Mouse (Mus musculus): ENCODE data around the gene Ube4a. TPM values are rescaled to one million over a fixed set of nuclear protein-coding genes. Genes with fewer than 3 reads are reported as not detected.

Ube4a gene
- polyA plus RNA-seq, 1 experiment from 2014 or later: 25.7 TPM

GRCm38 (mm10) chr9:44965833-44966466 lies 550 bp upstream of the Ube4a start:
- ATAC-seq (ENCODE audit: insufficient number of reproducible peaks, insufficient read depth, low FRiP score, low read depth): no peak
- H3K4me2 ChIP-seq (ENCODE audit: low read length): peak overlapping the region; percentile 75
- peaks cover 3% of the 10 kb centered on the region; the same call in 1 of the 2 replicates for H3K27me3 ChIP-seq (ENCODE audit: control insufficient read depth, insufficient read depth, low read length)
- H3K4me3 ChIP-seq (ENCODE audit: control insufficient read depth in 1 of 2, insufficient read depth in 1 of 2, low read depth in 1 of 2, low read length in 2 of 2): peak overlapping the region; percentile 53 to 95
- H3K4me1 ChIP-seq (ENCODE audit: control insufficient read depth in 2 of 2, insufficient read depth in 2 of 2, low read length in 2 of 2): peaks cover 0 to 10% of the 10 kb centered on the region in 2 experiments; a peak in 1 of 4 replicates
- 14% methylated on average over 10 of the region's 10 CpGs for WGBS
- peaks cover 25% of the 10 kb centered on the region for H3K36me3 ChIP-seq (ENCODE audit: control insufficient read depth, insufficient read depth, low read length)
- 0 out of 4 replicates have a peak overlapping the region, but pooled peaks have one; percentile 26 to 28 for H3K27ac ChIP-seq (replicated peaks in 1 of 2; ENCODE audit: control insufficient read depth in 1 of 2, insufficient read depth in 1 of 2, low read depth in 2 of 2, low read length in 2 of 2)
- H3K9ac ChIP-seq (ENCODE audit: low read length): peak overlapping the region; percentile 51
- H3K9me3 ChIP-seq (ENCODE audit: control insufficient read depth, low read length): no peaks in the 10 kb centered on the region

- 87% methylated on average over 3 of the region's 3 CpGs for WGBS
- Histone ChIP-seq H3K9me3 (ENCODE audit: control insufficient read depth, low read length) (no peaks in the 10 kb centered on the region), H3K36me3 (ENCODE audit: control insufficient read depth, insufficient read depth, low read length) (peaks cover 96% of the 10 kb centered on the region), H3K27ac (replicated peaks in 1 of 2; ENCODE audit: control insufficient read depth in 1 of 2, insufficient read depth in 1 of 2, low read depth in 2 of 2, low read length in 2 of 2) (no peak overlapping the region), H3K9ac (ENCODE audit: low read length) (no peak overlapping the region), H3K4me3 (ENCODE audit: control insufficient read depth in 1 of 2, insufficient read depth in 1 of 2, low read depth in 1 of 2, low read length in 2 of 2) (no peak overlapping the region), H3K27me3 (ENCODE audit: control insufficient read depth, insufficient read depth, low read length) (no peaks in the 10 kb centered on the region), H3K4me1 (ENCODE audit: control insufficient read depth in 2 of 2, insufficient read depth in 2 of 2, low read length in 2 of 2) (no peaks in the 10 kb centered on the region), H3K4me2 (ENCODE audit: low read length) (no peak overlapping the region)
- no peak for ATAC-seq (ENCODE audit: insufficient number of reproducible peaks, insufficient read depth, low FRiP score, low read depth)
Measured at GRCm38 (mm10) chr9:44954432-44954831, 11.0 kb downstream of the Ube4a start.

- no peak overlapping the region for H3K27ac ChIP-seq (replicated peaks in 1 of 2; ENCODE audit: control insufficient read depth in 1 of 2, insufficient read depth in 1 of 2, low read depth in 2 of 2, low read length in 2 of 2)
- no peak overlapping the region for H3K4me3 ChIP-seq (ENCODE audit: control insufficient read depth in 1 of 2, insufficient read depth in 1 of 2, low read depth in 1 of 2, low read length in 2 of 2)
- peaks cover 99% of the 10 kb centered on the region for H3K36me3 ChIP-seq (ENCODE audit: control insufficient read depth, insufficient read depth, low read length)
- ATAC-seq (ENCODE audit: insufficient number of reproducible peaks, insufficient read depth, low FRiP score, low read depth): no peak
- H3K27me3 ChIP-seq (ENCODE audit: control insufficient read depth, insufficient read depth, low read length): no peaks in the 10 kb centered on the region
- WGBS: 90% methylated on average over 5 of the region's 5 CpGs
- no peaks in the 10 kb centered on the region for H3K9me3 ChIP-seq (ENCODE audit: control insufficient read depth, low read length)
- no peak overlapping the region for H3K9ac ChIP-seq (ENCODE audit: low read length)
- H3K4me1 ChIP-seq (ENCODE audit: control insufficient read depth in 2 of 2, insufficient read depth in 2 of 2, low read length in 2 of 2): no peaks in the 10 kb centered on the region
- no peak overlapping the region for H3K4me2 ChIP-seq (ENCODE audit: low read length)
Measured at GRCm38 (mm10) chr9:44947836-44948235, 17.6 kb downstream of the Ube4a start.

- Histone ChIP-seq H3K4me2 (ENCODE audit: low read length) (no peak overlapping the region), H3K27me3 (ENCODE audit: control insufficient read depth, insufficient read depth, low read length) (no peaks in the 10 kb centered on the region), H3K9me3 (ENCODE audit: control insufficient read depth, low read length) (no peaks in the 10 kb centered on the region), H3K9ac (ENCODE audit: low read length) (no peak overlapping the region), H3K27ac (replicated peaks in 1 of 2; ENCODE audit: control insufficient read depth in 1 of 2, insufficient read depth in 1 of 2, low read depth in 2 of 2, low read length in 2 of 2) (no peak overlapping the region), H3K4me1 (ENCODE audit: control insufficient read depth in 2 of 2, insufficient read depth in 2 of 2, low read length in 2 of 2) (no peaks in the 10 kb centered on the region), H3K4me3 (ENCODE audit: control insufficient read depth in 1 of 2, insufficient read depth in 1 of 2, low read depth in 1 of 2, low read length in 2 of 2) (no peak overlapping the region), H3K36me3 (ENCODE audit: control insufficient read depth, insufficient read depth, low read length) (peaks cover 98% of the 10 kb centered on the region)
- WGBS: 90% methylated on average over 7 of the region's 7 CpGs
- no peak for ATAC-seq (ENCODE audit: insufficient number of reproducible peaks, insufficient read depth, low FRiP score, low read depth)
Measured at GRCm38 (mm10) chr9:44946185-44946695, 19.2 kb downstream of the Ube4a start.

GRCm38 (mm10) chr9:44942421-44942820 lies 23.0 kb downstream of the Ube4a start:
- H3K4me3 ChIP-seq (ENCODE audit: control insufficient read depth in 1 of 2, insufficient read depth in 1 of 2, low read depth in 1 of 2, low read length in 2 of 2): no peak overlapping the region
- H3K4me1 ChIP-seq (ENCODE audit: control insufficient read depth in 2 of 2, insufficient read depth in 2 of 2, low read length in 2 of 2): no peaks in the 10 kb centered on the region
- H3K36me3 ChIP-seq (ENCODE audit: control insufficient read depth, insufficient read depth, low read length): peaks cover 95% of the 10 kb centered on the region
- H3K9me3 ChIP-seq (ENCODE audit: control insufficient read depth, low read length): no peaks in the 10 kb centered on the region
- H3K4me2 ChIP-seq (ENCODE audit: low read length): no peak overlapping the region
- no peak overlapping the region for H3K9ac ChIP-seq (ENCODE audit: low read length)
- peak overlapping the region; percentile 27 to 39; a peak in 1 of 4 replicates for H3K27ac ChIP-seq (replicated peaks in 1 of 2; ENCODE audit: control insufficient read depth in 1 of 2, insufficient read depth in 1 of 2, low read depth in 2 of 2, low read length in 2 of 2)
- ATAC-seq (ENCODE audit: insufficient number of reproducible peaks, insufficient read depth, low FRiP score, low read depth): no peak
- H3K27me3 ChIP-seq (ENCODE audit: control insufficient read depth, insufficient read depth, low read length): no peaks in the 10 kb centered on the region
- WGBS: 94% methylated on average over 4 of the region's 4 CpGs

- H3K4me1 ChIP-seq (ENCODE audit: control insufficient read depth in 2 of 2, insufficient read depth in 2 of 2, low read length in 2 of 2): no peaks in the 10 kb centered on the region
- 56% methylated on average over 4 of the region's 4 CpGs for WGBS
- no peaks in the 10 kb centered on the region for H3K9me3 ChIP-seq (ENCODE audit: control insufficient read depth, low read length)
- no peak overlapping the region for H3K9ac ChIP-seq (ENCODE audit: low read length)
- peak overlapping the region in 1 of 2 experiments; percentile 39; a peak in 1 of 4 replicates for H3K27ac ChIP-seq (replicated peaks in 1 of 2; ENCODE audit: control insufficient read depth in 1 of 2, insufficient read depth in 1 of 2, low read depth in 2 of 2, low read length in 2 of 2)
- H3K27me3 ChIP-seq (ENCODE audit: control insufficient read depth, insufficient read depth, low read length): no peaks in the 10 kb centered on the region
- no peak overlapping the region for H3K4me2 ChIP-seq (ENCODE audit: low read length)
- H3K4me3 ChIP-seq (ENCODE audit: control insufficient read depth in 1 of 2, insufficient read depth in 1 of 2, low read depth in 1 of 2, low read length in 2 of 2): no peak overlapping the region
- ATAC-seq (ENCODE audit: insufficient number of reproducible peaks, insufficient read depth, low FRiP score, low read depth): no peak
- H3K36me3 ChIP-seq (ENCODE audit: control insufficient read depth, insufficient read depth, low read length): peaks cover 95% of the 10 kb centered on the region
Measured at GRCm38 (mm10) chr9:44941756-44942155, 23.6 kb downstream of the Ube4a start.

GRCm38 (mm10) chr9:44921543-44921942 lies 43.9 kb downstream of the Ube4a start:
- Histone ChIP-seq H3K4me2 (ENCODE audit: low read length) (peak overlapping the region; percentile 71), H3K9me3 (ENCODE audit: control insufficient read depth, low read length) (no peaks in the 10 kb centered on the region), H3K4me1 (ENCODE audit: control insufficient read depth in 2 of 2, insufficient read depth in 2 of 2, low read length in 2 of 2) (peaks cover 0 to 7% of the 10 kb centered on the region in 2 experiments; a peak in 2 of 4 replicates), H3K9ac (ENCODE audit: low read length) (peak overlapping the region; percentile 90), H3K36me3 (ENCODE audit: control insufficient read depth, insufficient read depth, low read length) (peaks cover 8% of the 10 kb centered on the region; the same call in 1 of the 2 replicates), H3K27ac (replicated peaks in 1 of 2; ENCODE audit: control insufficient read depth in 1 of 2, insufficient read depth in 1 of 2, low read depth in 2 of 2, low read length in 2 of 2) (peak overlapping the region in 1 of 2 experiments; percentile 87; a peak in 2 of 4 replicates), H3K4me3 (ENCODE audit: control insufficient read depth in 1 of 2, insufficient read depth in 1 of 2, low read depth in 1 of 2, low read length in 2 of 2) (peak overlapping the region in 1 of 2 experiments; percentile 88; a peak in 2 of 4 replicates), H3K27me3 (ENCODE audit: control insufficient read depth, insufficient read depth, low read length) (no peaks in the 10 kb centered on the region)
- 65% methylated on average over 2 of the region's 2 CpGs for WGBS
- ATAC-seq (ENCODE audit: insufficient number of reproducible peaks, insufficient read depth, low FRiP score, low read depth): no peak
